Mouse (Mus musculus): Measurements from ENCODE around the gene Stra6. TPM values are rescaled to one million over a fixed set of nuclear protein-coding genes. Genes with fewer than 3 reads are reported as not detected.

Gene Stra6
- polyA plus RNA-seq, 1 experiment from 2014 or later: 6.0 TPM

DNA sequence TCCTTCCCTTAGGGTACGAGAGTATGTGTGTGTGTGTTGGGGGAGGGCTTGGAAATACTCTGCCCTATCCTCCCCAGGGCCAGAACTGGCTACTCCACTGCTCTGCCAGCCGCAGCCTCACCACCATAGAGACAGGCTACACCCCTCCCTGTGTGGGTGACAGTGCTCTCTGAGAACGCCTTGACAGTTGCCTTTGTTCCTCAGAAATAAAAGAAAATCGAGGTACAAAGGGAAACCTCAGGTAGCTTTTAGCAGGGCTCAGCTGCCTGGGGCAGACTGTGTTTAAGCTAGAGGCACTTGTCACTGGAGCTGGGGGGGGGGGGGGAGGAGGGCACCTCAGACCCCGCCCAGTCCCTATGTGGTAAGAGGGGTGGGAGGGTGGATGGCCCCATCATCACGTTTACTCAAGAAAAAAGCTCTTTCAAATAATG, 48.7 kb downstream of the Stra6 start:
- H3K4me3 ChIP-seq (ENCODE audit: low read depth, low read length): no peak overlapping the region
- peak; percentile 39 for ATAC-seq (ENCODE audit: low read depth)
- H3K9me3 ChIP-seq (ENCODE audit: control insufficient read depth, low read length): no peaks in the 10 kb centered on the region
- peaks cover 40% of the 10 kb centered on the region for H3K4me1 ChIP-seq (ENCODE audit: control insufficient read depth, insufficient read depth, low read length)
- no peaks in the 10 kb centered on the region for H3K36me3 ChIP-seq (ENCODE audit: control insufficient read depth, insufficient read depth, low read length)
- peak overlapping the region; percentile 90 for H3K27ac ChIP-seq (ENCODE audit: low read depth, low read length)
- 6% methylated on average over 6 of the region's 6 CpGs for WGBS
- no peaks in the 10 kb centered on the region for H3K27me3 ChIP-seq (ENCODE audit: control insufficient read depth, insufficient read depth, low read length)
- H3K4me2 ChIP-seq (ENCODE audit: low read depth, low read length): peak overlapping the region; percentile 15; the same call in 1 of the 2 replicates
- 0 out of 2 replicates have a peak overlapping the region, but pooled peaks have one; percentile 12 for H3K9ac ChIP-seq (replicated peaks; ENCODE audit: low read depth, low read length)

DNA sequence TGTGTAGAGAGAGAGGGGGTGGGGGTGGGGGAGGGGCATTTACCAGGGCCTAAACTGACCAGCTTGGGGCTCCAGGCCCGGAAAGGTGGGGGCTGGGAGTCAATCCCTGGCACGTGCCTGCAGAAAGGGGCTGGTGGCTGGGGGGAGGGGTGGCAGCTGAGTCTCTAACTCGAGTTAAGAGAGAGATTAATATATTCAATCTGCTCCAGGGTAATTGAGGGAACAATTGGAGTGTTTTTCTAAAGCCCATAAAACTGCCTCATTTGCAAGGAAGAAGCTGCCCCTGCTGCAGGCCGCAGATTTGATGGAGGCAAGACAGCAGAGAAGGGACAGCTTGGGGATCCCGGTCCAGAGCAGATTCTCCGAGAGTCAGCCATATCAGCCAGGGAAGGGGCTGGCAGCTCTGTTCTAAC, 49.3 kb downstream of the Stra6 start:
- no peak overlapping the region for H3K4me3 ChIP-seq (ENCODE audit: low read depth, low read length)
- H3K27me3 ChIP-seq (ENCODE audit: control insufficient read depth, insufficient read depth, low read length): no peaks in the 10 kb centered on the region
- WGBS: 0% methylated on average over 6 of the region's 6 CpGs

DNA sequence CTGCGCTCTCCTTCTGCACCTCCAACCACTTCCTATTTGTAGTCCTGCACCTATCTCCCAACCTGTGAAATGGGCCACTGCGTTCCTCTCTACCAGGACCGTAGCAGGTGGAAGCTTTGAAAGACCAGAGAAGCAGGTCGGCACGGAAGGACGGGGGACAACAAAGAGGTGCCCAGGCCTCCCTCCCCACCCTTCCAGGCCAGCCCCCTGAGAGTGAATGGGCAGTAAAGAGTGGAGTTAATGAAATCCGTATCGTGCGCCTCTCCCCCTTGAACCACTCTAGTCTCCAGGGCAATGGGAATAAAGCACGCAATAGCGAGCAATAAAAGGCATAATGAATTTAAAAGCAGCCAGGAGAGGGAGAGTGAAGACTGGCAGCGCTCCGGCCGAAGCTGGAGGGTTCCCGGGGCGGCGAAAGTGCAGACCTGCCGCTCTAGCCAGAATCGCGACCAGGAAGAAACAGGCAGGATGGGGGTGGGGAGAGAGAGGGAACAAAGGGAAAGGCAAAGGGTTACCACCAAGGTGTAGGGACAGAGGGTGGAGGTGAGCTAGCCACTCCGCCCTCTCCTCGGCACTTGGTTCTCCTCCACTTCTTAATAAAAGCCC, 49.8 kb downstream of the Stra6 start:
- H3K27me3 ChIP-seq (ENCODE audit: control insufficient read depth, insufficient read depth, low read length): no peaks in the 10 kb centered on the region
- WGBS: 1% methylated on average over 22 of the region's 22 CpGs
- peaks cover 40% of the 10 kb centered on the region for H3K4me1 ChIP-seq (ENCODE audit: control insufficient read depth, insufficient read depth, low read length)
- peak overlapping the region; percentile 32 for H3K9ac ChIP-seq (replicated peaks; ENCODE audit: low read depth, low read length)
- ATAC-seq (ENCODE audit: low read depth): peak; percentile 71
- H3K9me3 ChIP-seq (ENCODE audit: control insufficient read depth, low read length): no peaks in the 10 kb centered on the region
- H3K4me3 ChIP-seq (ENCODE audit: low read depth, low read length): no peak overlapping the region
- peak overlapping the region; percentile 90 for H3K27ac ChIP-seq (ENCODE audit: low read depth, low read length)
- H3K36me3 ChIP-seq (ENCODE audit: control insufficient read depth, insufficient read depth, low read length): no peaks in the 10 kb centered on the region
- H3K4me2 ChIP-seq (ENCODE audit: low read depth, low read length): peak overlapping the region; percentile 15; the same call in 1 of the 2 replicates

More for the DNA sequence above, 49.3 kb downstream of the Stra6 start:
- Histone ChIP-seq H3K4me2 (ENCODE audit: low read depth, low read length) (peak overlapping the region; percentile 15; the same call in 1 of the 2 replicates), H3K36me3 (ENCODE audit: control insufficient read depth, insufficient read depth, low read length) (no peaks in the 10 kb centered on the region), H3K27ac (ENCODE audit: low read depth, low read length) (peak overlapping the region; percentile 90), H3K4me1 (ENCODE audit: control insufficient read depth, insufficient read depth, low read length) (peaks cover 40% of the 10 kb centered on the region), H3K9me3 (ENCODE audit: control insufficient read depth, low read length) (no peaks in the 10 kb centered on the region), H3K9ac (replicated peaks; ENCODE audit: low read depth, low read length) (peak overlapping the region; percentile 32)
- ATAC-seq (ENCODE audit: low read depth): peak; percentile 72

DNA sequence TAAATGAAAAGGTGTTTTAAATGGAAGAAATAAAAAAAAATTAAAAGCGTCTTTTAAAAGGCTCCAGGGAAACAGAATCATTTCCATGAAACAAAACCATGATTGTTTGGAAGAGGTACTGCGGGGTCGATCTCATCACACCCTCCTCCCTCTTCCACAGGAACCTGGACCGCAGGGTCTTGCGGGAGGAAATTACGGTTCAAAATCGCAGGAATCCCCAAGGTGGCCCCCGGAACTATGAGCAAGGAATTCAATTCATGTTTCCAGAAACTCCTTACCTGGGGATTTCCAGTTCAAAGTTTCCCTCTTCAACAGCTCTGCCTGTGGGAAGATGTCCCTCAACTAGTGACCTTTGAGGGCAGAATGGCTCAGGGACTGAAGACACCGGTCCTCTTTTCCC, 50.4 kb downstream of the Stra6 start:
- WGBS: 3% methylated on average over 9 of the region's 9 CpGs
- H3K27me3 ChIP-seq (ENCODE audit: control insufficient read depth, insufficient read depth, low read length): no peaks in the 10 kb centered on the region

DNA sequence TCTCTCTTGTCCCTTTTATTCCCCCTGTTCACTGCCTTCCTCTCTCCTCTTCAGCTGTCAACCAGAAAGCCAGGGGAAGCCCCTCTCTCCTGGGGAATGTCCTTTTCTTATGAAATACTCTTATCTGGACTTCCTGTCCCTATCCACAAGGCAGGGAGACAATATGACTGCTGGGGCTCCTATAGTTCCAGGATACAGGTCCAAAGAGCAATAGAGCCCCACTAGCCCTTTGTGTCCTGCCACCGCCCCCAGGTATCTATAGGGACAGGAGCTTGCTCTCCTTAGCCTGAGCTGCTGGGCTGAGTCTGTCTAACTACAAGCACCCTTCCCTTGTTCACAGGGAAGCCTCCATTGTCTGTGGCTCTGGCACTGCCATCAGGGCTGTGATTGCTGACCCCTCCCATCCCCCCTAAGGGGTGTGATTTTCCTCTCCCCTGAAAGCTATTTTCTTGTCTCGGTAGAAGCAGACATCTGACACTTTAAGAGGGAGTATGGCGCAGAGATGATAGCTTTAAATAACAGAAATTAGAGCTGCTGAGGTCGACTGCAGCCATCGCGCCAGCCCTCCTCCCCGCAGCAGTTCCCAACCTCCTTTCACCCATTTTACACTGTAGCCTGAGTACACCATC, 51.8 kb downstream of the Stra6 start:
- no peaks in the 10 kb centered on the region for H3K36me3 ChIP-seq (ENCODE audit: control insufficient read depth, insufficient read depth, low read length)
- 12% methylated on average over 7 of the region's 7 CpGs for WGBS
- H3K4me2 ChIP-seq (ENCODE audit: low read depth, low read length): no peak overlapping the region
- peaks cover 39% of the 10 kb centered on the region for H3K4me1 ChIP-seq (ENCODE audit: control insufficient read depth, insufficient read depth, low read length)
- H3K27me3 ChIP-seq (ENCODE audit: control insufficient read depth, insufficient read depth, low read length): no peaks in the 10 kb centered on the region
- H3K4me3 ChIP-seq (ENCODE audit: low read depth, low read length): no peak overlapping the region
- no peak for ATAC-seq (ENCODE audit: low read depth)
- no peaks in the 10 kb centered on the region for H3K9me3 ChIP-seq (ENCODE audit: control insufficient read depth, low read length)
- no peak overlapping the region for H3K27ac ChIP-seq (ENCODE audit: low read depth, low read length)
- no peak overlapping the region for H3K9ac ChIP-seq (replicated peaks; ENCODE audit: low read depth, low read length)

More for the DNA sequence above, 50.4 kb downstream of the Stra6 start:
- no peaks in the 10 kb centered on the region for H3K36me3 ChIP-seq (ENCODE audit: control insufficient read depth, insufficient read depth, low read length)
- no peak for ATAC-seq (ENCODE audit: low read depth)
- H3K9me3 ChIP-seq (ENCODE audit: control insufficient read depth, low read length): no peaks in the 10 kb centered on the region
- H3K27ac ChIP-seq (ENCODE audit: low read depth, low read length): peak overlapping the region; percentile 90; the same call in 1 of the 2 replicates
- H3K9ac ChIP-seq (replicated peaks; ENCODE audit: low read depth, low read length): no peak overlapping the region; the same call in 1 of the 2 replicates
- H3K4me2 ChIP-seq (ENCODE audit: low read depth, low read length): 0 out of 2 replicates have a peak overlapping the region, but pooled peaks have one; percentile 15
- H3K4me1 ChIP-seq (ENCODE audit: control insufficient read depth, insufficient read depth, low read length): peaks cover 40% of the 10 kb centered on the region
- no peak overlapping the region for H3K4me3 ChIP-seq (ENCODE audit: low read depth, low read length)

DNA sequence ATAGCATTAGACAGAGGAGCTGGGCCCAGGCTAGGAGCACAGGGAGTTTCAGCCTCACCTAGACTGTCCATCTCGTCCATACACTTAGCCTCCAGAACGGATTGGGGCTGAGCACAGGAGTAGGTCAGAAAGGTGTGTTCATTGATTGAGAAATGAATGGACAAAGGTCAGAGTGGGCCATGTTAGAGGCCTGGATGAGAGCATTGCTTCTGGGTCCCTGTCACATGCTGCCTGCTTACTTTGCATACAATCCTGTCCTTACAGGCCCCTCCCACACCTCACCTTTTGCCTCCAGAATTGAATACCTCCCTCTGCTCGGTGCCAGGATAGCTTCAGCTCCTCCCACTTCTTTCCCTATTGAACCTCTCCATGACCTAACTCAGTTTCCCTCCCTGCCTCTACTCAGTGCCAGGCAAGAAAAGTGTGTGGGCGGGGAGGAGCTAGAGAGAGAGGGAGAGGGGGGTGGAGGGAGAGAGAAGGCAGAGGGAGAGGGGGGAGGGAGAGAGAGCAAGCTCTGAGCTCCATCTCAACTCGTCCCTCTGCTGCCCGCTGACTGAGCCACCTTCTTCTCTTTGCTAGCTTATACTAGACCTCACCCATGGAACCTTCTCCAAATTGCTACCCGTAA, 52.5 kb downstream of the Stra6 start:
- H3K9me3 ChIP-seq (ENCODE audit: control insufficient read depth, low read length): no peaks in the 10 kb centered on the region
- H3K4me2 ChIP-seq (ENCODE audit: low read depth, low read length): no peak overlapping the region
- 26% methylated on average over 7 of the region's 7 CpGs for WGBS
- H3K4me3 ChIP-seq (ENCODE audit: low read depth, low read length): no peak overlapping the region
- peaks cover 34% of the 10 kb centered on the region for H3K4me1 ChIP-seq (ENCODE audit: control insufficient read depth, insufficient read depth, low read length)
- H3K36me3 ChIP-seq (ENCODE audit: control insufficient read depth, insufficient read depth, low read length): no peaks in the 10 kb centered on the region
- no peak for ATAC-seq (ENCODE audit: low read depth)
- H3K27me3 ChIP-seq (ENCODE audit: control insufficient read depth, insufficient read depth, low read length): no peaks in the 10 kb centered on the region
- H3K9ac ChIP-seq (replicated peaks; ENCODE audit: low read depth, low read length): no peak overlapping the region
- H3K27ac ChIP-seq (ENCODE audit: low read depth, low read length): no peak overlapping the region

DNA sequence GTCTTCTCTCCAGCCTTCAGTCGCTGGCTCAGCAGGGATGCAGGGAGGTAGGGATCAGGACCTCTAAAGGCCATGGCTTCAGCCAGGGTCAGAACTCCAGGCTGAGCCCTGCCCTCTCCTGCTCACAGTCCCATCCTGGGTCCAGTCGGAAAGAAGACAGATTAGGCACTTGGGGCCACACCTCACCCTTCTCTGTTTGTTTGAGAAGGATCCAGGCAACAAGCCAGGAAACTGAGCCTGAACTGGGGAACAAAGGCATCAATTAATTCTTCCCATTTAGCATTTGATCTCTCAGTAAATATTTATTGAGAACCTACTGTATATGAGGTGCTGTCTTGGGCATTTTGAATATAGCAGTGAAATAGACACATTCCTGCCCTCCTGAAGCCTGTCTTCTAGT, 55.1 kb downstream of the Stra6 start, which contains the start of gene Ccdc33:
TSS of gene Ccdc33 (minus strand) at position 153 of the 400 bp plus-strand sequence.
- 45% methylated on average over 2 of the region's 2 CpGs for WGBS
- Histone ChIP-seq H3K4me2 (ENCODE audit: low read depth, low read length) (no peak within 1 kb of the TSS), H3K4me1 (ENCODE audit: control insufficient read depth, insufficient read depth, low read length) (peaks cover 16% of the 10 kb centered on the region), H3K36me3 (ENCODE audit: control insufficient read depth, insufficient read depth, low read length) (no peaks in the 10 kb centered on the region), H3K9me3 (ENCODE audit: control insufficient read depth, low read length) (no peaks in the 10 kb centered on the region), H3K4me3 (ENCODE audit: low read depth, low read length) (no peak within 1 kb of the TSS), H3K27ac (ENCODE audit: low read depth, low read length) (no peak within 1 kb of the TSS), H3K27me3 (ENCODE audit: control insufficient read depth, insufficient read depth, low read length) (no peaks in the 10 kb centered on the region; the same call in 1 of the 2 replicates), H3K9ac (replicated peaks; ENCODE audit: low read depth, low read length) (no peak within 1 kb of the TSS)
- no peak for ATAC-seq (ENCODE audit: low read depth)

DNA sequence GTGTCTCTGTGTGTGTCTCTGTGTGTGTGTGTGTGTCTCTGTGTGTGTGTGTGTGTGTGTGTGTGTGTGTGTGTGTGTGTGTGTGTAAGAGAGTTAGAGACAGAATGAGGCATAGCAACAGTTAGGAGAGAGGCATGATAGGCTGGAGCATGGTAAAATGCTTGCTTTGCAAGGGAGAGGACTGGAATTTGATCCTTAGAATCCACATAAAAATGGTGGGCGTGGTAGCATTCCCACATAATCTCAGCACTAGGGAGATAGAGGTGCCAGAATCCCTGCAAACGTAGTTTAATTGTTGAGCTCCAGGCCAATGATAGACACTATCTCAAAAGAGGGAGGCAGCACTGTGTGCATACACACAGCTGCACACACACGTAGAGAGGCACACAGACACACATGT, 61.5 kb downstream of the Stra6 start:
- no peak for ATAC-seq (ENCODE audit: low read depth)
- Histone ChIP-seq H3K36me3 (ENCODE audit: control insufficient read depth, insufficient read depth, low read length) (no peaks in the 10 kb centered on the region), H3K4me2 (ENCODE audit: low read depth, low read length) (no peak overlapping the region), H3K4me1 (ENCODE audit: control insufficient read depth, insufficient read depth, low read length) (peaks cover 9% of the 10 kb centered on the region), H3K4me3 (ENCODE audit: low read depth, low read length) (no peak overlapping the region), H3K27ac (ENCODE audit: low read depth, low read length) (no peak overlapping the region), H3K27me3 (ENCODE audit: control insufficient read depth, insufficient read depth, low read length) (peaks cover 6% of the 10 kb centered on the region; the same call in 1 of the 2 replicates), H3K9me3 (ENCODE audit: control insufficient read depth, low read length) (no peaks in the 10 kb centered on the region), H3K9ac (replicated peaks; ENCODE audit: low read depth, low read length) (no peak overlapping the region)
- 49% methylated on average over 3 of the region's 3 CpGs for WGBS

DNA sequence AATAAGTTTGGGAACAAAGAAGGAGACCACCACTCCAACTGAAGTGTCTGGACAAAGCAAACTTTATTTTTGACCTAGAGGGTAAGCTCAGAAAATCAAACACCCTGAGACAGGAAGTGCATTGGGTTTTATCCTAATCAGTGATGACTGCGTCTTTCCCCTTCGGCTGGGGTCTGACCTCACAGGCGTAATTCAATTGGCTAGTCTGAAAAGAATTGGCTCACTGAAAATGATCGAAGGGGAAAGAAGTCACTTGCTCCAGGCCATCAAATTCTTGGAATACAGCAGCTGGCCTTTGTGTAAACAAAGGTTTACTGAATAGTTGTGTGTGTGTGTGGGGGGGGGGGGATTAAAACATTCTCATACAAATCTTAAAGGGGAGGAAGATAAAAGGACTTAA, 62.2 kb downstream of the Stra6 start:
- H3K4me1 ChIP-seq (ENCODE audit: control insufficient read depth, insufficient read depth, low read length): peaks cover 9% of the 10 kb centered on the region
- no peak for ATAC-seq (ENCODE audit: low read depth)
- H3K4me2 ChIP-seq (ENCODE audit: low read depth, low read length): no peak overlapping the region
- H3K4me3 ChIP-seq (ENCODE audit: low read depth, low read length): no peak overlapping the region
- H3K9ac ChIP-seq (replicated peaks; ENCODE audit: low read depth, low read length): no peak overlapping the region
- H3K27ac ChIP-seq (ENCODE audit: low read depth, low read length): no peak overlapping the region
- WGBS: 24% methylated on average over 4 of the region's 4 CpGs
- H3K27me3 ChIP-seq (ENCODE audit: control insufficient read depth, insufficient read depth, low read length): peaks cover 6% of the 10 kb centered on the region; the same call in 1 of the 2 replicates
- H3K36me3 ChIP-seq (ENCODE audit: control insufficient read depth, insufficient read depth, low read length): no peaks in the 10 kb centered on the region
- H3K9me3 ChIP-seq (ENCODE audit: control insufficient read depth, low read length): no peaks in the 10 kb centered on the region
